Comparison of ENCODE assay signal across 28 mouse cellular contexts in genomic region chr2:174128926-174129325, GRCm38 (mm10).
"Had no signal": no experiment of that assay in that cellular context is flagged by ENCODE, and none has a peak within 500 bp of the region (broad histone marks: within the 10 kb centered on the region; RNA-seq: fewer than 3 reads in every experiment).

No protein-coding gene starts in this region.

- H3K9ac ChIP-seq: embryonic facial prominence, embryonic 12.5 days; embryonic facial prominence, embryonic 13.5 days; embryonic facial prominence, embryonic 15.5 days; forebrain, embryonic 12.5 days; forebrain, embryonic 13.5 days; forebrain, embryonic 15.5 days; forebrain, postnatal 0 days had no signal

- H3K4me3 ChIP-seq: embryonic facial prominence, embryonic 10.5 days; embryonic facial prominence, embryonic 12.5 days; embryonic facial prominence, embryonic 13.5 days; embryonic facial prominence, embryonic 15.5 days; erythroblast, embryonic 14.5 days; forebrain, embryonic 10.5 days; forebrain, embryonic 12.5 days; forebrain, embryonic 13.5 days; forebrain, embryonic 15.5 days; gastrocnemius, adult 2 months; heart, adult 2 months had no signal

- H3K27me3 ChIP-seq: embryonic facial prominence, embryonic 12.5 days; embryonic facial prominence, embryonic 15.5 days; forebrain, embryonic 12.5 days; forebrain, embryonic 13.5 days; forebrain, embryonic 15.5 days had no signal

- H3K4me2 ChIP-seq: embryonic facial prominence, embryonic 12.5 days; embryonic facial prominence, embryonic 13.5 days; embryonic facial prominence, embryonic 15.5 days; forebrain, embryonic 12.5 days; forebrain, embryonic 13.5 days; forebrain, embryonic 15.5 days had no signal

- H3K27ac ChIP-seq: embryonic facial prominence, embryonic 10.5 days; embryonic facial prominence, embryonic 12.5 days; embryonic facial prominence, embryonic 13.5 days; embryonic facial prominence, embryonic 15.5 days; forebrain, embryonic 10.5 days; forebrain, embryonic 12.5 days; forebrain, embryonic 13.5 days; forebrain, embryonic 15.5 days; gastrocnemius, adult 2 months; heart, adult 2 months had no signal

- ATAC-seq: forebrain, embryonic 13.5 days; forebrain, embryonic 14.5 days; forebrain, embryonic 15.5 days; forebrain, embryonic 16.5 days; forebrain, postnatal 0 days had no signal

- H3K9me3 ChIP-seq: embryonic facial prominence, embryonic 15.5 days; forebrain, embryonic 15.5 days had no signal

- DNase-seq: cerebellum, adult 2 months; cerebellum, adult 8-10 months; cerebellum, adult 9-10 months; cerebellum, adult 9-11 months; cerebellum, postnatal 10 days; cerebellum, postnatal 14 days; cerebellum, postnatal 25 days; cerebellum, postnatal 36 days; embryo, embryonic 11 days; forebrain, postnatal 0 days; gastrocnemius, adult 2 months; gastrocnemius, postnatal 10 days; gastrocnemius, postnatal 14 days; gastrocnemius, postnatal 25 days; gastrocnemius, postnatal 36 days; heart, adult 18-20 months; heart, adult 2 months had no signal
